Mouse (Mus musculus): ENCODE data around the gene Clcf1.

The Clcf1 gene

DNA sequence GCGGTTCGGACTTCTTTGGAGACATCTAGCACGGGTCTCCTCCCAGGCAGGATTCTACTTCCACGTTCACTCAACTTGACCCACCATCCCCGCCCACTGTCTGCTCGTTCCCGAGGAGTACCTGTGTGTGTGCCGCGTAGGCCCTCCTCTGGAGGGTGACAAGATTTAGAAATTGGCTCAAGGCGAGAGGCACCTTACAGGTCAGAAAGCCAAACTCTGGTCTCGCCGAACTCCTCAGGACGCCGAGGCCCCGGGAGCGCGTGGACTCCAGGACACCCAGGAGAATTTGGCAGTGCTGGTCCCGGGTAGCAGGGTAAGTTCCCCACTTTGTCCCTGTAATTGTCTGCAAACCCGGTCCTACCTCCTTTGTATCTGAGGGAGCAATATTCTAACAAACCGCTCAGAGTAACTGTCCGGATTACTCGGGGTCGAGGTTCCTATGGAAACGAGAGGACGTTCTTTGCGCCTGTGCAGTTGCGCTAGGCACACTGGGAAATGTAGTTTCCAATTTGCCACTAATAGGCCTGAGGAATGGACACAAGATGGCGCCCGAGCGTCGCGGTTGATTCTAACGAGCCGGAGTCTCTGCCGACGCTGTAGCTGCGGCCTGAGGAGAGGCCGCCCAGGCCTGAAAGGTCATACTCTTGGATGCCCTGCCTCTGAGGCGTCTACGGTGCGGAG lies 43.3 kb downstream of the Clcf1 start:
- peak; percentile 88 to 91 for DNase-seq

DNA sequence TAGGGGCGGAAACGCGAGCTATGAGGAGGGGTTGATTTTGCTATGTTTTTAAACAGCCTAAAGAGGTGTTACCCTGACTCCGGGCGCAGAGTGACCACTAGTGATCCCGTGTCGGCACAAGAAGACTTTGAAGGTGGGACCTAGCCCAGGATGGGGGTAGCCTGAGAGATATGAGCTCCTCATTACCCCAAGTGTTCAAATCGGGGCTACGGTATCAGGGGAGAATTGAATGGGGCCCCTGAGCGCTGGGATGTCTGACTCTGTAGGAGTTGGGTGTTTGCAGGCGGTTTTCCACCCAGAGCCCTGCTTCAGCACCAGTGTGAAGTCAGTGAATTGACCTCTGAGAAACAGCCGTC lies 43.8 kb downstream of the Clcf1 start:
- DNase-seq = no peak

DNA sequence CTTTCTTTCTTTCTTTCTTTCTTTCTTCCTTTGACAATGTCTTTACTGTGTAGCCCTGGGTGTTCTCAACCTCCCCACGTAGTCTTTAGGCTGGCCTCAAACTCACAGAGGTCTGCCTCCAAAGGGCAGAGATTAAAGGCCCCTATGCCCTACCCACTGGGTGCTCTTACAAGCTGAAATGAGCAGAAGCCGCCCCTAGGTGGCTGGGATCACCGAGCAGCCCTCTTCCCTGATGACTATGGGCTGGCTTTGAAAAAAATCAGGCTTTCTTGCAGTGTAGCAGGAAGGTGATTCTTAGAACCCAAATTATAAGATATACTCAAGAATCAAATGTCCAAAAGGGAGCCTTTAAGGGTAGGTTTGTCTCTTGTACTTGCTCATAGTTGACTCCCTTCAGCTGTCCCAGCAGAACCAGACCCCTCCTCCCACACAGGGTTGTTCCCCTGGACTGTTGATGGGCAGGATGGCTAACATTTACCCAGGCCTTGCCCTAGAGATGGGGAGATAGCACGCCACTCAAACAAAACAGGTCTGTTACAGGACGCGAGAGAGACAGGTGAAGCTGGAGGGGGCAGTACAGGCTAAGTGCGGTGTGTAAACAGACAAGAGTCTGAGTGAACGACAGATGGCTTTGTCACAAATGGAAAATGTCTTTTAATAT lies 47.1 kb downstream of the Clcf1 start:
- peak; percentile 53 to 60 for DNase-seq

DNA sequence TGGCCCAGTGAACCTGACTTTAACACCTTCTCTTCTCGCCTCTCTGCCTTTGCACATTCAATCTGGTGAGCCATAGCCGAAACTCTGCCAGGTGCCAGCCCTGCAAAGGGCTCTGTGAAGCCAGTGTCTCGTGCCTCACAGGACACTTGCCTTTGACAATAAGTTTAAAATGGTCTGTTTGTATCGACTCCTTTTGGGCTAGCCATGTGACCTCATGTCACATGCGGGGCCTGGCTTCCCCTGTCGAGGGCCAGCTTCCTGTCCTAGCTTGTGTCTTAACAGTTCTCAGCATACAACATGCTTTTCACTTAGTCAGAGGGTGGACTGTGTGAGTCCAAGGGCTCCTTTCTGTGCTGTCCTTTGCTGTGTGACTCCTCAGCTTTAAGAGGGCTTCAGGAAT lies 48.7 kb downstream of the Clcf1 start:
- no peak for DNase-seq

DNA sequence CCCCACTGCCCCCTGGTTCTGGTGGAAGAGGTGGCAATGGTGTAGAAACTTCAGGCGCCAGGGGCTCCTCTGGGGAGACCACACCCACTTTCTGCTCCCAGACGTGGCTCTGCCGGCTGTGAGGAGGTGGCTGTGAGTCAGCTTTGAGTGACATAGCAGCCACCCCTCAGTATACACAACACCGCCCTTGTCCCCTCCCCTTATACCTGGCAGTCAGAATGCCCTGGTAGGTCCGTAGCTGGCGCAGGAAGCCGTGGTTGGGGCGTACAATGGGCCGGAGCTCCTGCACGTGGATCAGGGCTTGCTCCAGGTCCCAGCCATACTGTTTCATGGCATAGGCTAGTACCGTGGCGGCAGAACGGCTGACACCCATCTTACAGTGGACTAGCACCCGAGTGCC lies 49.7 kb downstream of the Clcf1 start:
- no peak for DNase-seq

DNA sequence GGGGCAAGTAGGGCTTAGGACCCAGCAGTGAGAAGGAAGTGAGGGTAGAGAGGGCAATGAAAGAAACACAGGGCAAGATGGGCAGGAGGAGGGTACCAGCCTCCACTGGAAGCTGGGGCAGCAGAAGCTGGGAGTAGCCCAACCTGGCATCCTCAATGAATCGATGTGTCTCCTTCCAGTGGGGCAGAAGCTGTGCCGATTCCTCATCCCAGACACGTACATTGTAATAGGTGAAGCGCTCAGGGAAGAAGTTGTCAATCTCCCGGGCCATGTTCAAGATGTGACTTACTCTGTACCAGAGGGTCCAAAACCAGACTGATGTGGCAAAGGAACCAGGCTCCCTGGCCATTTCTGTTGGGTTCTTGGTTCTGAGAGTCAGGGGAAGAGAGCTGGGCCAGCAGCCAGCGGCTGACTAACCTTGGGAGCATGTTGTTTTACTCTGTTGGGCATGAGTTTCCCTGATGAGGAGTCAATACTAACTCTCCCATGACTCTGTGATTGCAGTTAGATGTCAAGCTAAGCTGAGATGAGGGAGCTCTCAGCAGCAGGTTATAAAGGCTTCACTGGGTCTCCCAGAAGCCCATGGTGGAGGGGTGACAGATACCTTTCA lies 50.2 kb downstream of the Clcf1 start:
- no peak for DNase-seq

DNA sequence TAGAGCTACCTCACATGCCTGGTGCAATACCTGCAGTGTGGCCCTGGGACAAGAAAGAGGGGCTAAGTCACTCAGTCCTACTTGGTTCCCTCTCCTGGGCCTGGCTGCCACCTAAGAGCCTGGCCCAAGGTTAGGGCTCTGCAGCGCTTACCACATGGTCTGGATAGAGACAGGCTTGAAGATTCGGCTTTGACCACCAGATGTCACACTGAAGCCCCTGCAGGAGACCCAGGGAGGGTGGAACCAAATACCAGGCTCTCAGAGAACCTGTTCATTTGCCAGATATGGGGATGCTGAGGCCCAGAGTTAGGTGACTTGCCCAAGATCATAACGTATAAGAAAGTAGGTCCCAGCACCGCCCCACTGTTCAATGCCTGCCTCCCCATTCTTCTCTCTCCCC lies 51.9 kb downstream of the Clcf1 start:
- DNase-seq = peak in 1 of 2 experiments; percentile 37

DNA sequence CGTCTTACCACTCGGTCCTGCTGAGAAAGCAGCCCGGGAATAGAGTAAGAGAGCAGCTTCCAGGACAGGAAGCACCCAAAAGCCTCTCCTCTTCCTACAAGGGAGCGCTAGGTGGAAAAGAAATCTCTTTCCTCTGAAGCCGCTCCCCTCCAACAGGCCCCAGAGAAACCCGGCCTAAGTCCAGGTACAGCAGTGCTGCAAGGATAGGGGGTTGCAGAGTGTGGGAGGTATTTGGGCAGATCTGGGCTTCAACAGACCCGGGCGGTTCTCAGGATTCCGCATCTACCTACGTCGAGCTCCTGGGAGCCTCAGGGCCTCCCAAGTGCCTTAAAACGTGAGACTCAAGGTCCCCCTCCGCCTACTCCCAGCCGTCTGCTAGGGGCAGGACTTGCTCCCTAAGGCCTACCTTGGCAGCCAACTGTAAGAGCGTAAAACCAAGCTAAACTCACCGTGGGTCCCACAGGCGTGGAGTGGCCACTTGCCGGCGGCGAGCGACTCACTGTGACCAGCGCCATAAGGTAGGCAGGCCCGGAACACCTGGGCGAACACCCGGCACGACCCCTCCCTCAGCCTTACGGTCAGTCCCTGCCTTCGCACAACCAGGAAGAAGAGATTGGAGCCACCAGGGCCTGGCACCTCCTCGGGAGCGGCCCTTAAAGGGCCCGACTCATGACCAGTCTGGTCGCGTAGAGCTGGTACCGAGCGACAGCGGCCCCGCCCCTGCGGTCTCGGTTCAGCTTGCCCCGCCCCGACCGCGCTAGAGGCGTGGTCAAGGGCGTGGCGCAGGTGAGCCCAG lies 54.7 kb downstream of the Clcf1 start, which contains the start of gene Ssh3:
TSS of gene Ssh3 (minus strand) at position 615 of the 796 bp plus-strand sequence.
- peak; percentile 67 to 72 for DNase-seq

DNA sequence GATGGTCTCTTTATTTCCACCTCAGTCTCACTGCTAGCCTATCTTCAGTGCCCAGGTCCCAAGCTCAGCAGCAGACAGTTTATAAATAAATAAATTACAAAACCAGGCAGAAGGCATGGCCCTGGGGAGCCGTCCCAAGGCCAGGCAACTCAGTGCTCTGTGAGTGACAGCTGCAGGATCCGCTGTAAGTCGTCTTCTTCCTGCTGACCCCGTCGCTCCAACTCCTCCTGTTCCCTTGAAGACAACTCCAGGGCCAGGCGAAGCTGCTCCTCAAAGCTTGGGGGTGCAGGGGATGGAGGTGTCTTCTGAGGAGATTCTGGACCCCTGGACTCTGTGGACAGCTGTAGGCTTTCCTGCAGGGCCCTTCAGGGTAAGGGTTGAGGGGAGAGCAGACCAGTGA lies 56.1 kb downstream of the Clcf1 start:
- DNase-seq = no peak

DNA sequence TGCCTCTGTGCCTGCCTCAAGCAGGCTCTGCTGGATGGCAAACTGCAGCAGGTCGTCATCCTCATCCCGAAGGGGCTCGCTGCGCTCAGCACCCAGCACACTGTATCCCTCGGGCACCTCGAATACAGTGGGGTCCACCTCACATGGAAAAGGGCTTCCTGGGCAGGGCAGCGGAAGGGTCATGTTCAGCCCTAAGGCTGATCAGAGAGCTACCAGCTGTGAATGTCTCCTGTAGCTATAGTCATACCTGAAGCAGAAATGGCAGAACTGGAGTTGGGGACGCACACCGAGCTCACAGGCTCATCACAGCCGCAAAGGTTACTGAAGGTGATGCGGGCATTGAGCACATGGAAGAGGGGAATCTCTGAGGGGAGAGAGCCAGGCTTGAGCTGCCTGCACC lies 56.9 kb downstream of the Clcf1 start:
- no peak for DNase-seq
